Mouse (Mus musculus) embryonic facial prominence, embryonic 14.5 days (tissue): ENCODE results near the gene Rad51b. TPM values are rescaled to one million over a fixed set of nuclear protein-coding genes. Genes with fewer than 3 reads are reported as not detected.

Source experiments
- ATAC-seq: fragments of 200-750 bp; cut with Nextera tagmentation; 2 replicates; pipeline ENCODE4 v1.8.0; 2017; ENCODE audit warnings: low read depth, moderate number of reproducible peaks, moderate TSS enrichment
- DNase-seq: peaks from one replicate; pipeline ENCODE4 v3.0.0-alpha.2; 2015; ENCODE audit warnings: low spot score
- H3K27ac ChIP-seq: fragments of 300-500 bp; sonication (generic); replicated peaks from 2 replicates; pipeline ENCODE4 v1.5.1; 2014; ENCODE audit warnings: low read depth, mild to moderate bottlenecking, low read length, moderate library complexity
- H3K27me3 ChIP-seq: fragments of 300-500 bp; sonication (generic); replicated peaks from 2 replicates; pipeline ENCODE4 v1.6.1; 2014; ENCODE audit warnings: low read length; ENCODE audit not compliant: control insufficient read depth, insufficient read depth
- H3K36me3 ChIP-seq: fragments of 300-500 bp; sonication (generic); 2 replicates; pipeline ENCODE4 v1.6.1; 2014; ENCODE audit warnings: low read length, mixed read lengths; ENCODE audit not compliant: control insufficient read depth, insufficient read depth
- H3K4me1 ChIP-seq: fragments of 300-500 bp; sonication (generic); 2 replicates; pipeline ENCODE4 v1.6.1; 2014; ENCODE audit warnings: antibody characterized with exemption, low read length; ENCODE audit not compliant: control insufficient read depth, insufficient read depth
- H3K4me2 ChIP-seq: fragments of 300-500 bp; sonication (generic); 2 replicates; pipeline ENCODE4 v1.6.1; 2014; ENCODE audit warnings: low read depth, mild to moderate bottlenecking, low read length, moderate library complexity, mixed read lengths
- H3K4me3 ChIP-seq: fragments of 300-500 bp; sonication (generic); 2 replicates; pipeline ENCODE4 v1.5.1; 2014; ENCODE audit warnings: low read depth, mild to moderate bottlenecking, low read length
- H3K9ac ChIP-seq: fragments of 300-500 bp; sonication (generic); 2 replicates; pipeline ENCODE4 v1.6.1; 2014; ENCODE audit warnings: low read depth, mild to moderate bottlenecking, low read length, moderate library complexity, mixed read lengths
- H3K9me3 ChIP-seq: fragments of 300-500 bp; sonication (generic); 2 replicates; pipeline ENCODE4 v1.6.1; 2016; ENCODE audit warnings: low read length; ENCODE audit not compliant: control insufficient read depth
- WGBS: fragments of 180-500 bp; shearing (Covaris S2); extraction: QIAGEN DNeasy Blood & Tissue Kit; methylation state at CpG from one replicate; pipeline ENCODE4 v1.1.7; 2014; 5-methylcytosine and 5-hydroxymethylcytosine counted together
- polyA plus RNA-seq: library from polyadenylated mRNA; unstranded; fragments of >200 nt; fragmentation: Nextera tagmentation; extraction: Ambion mirVana; gene quantifications from 2 replicates; pipeline ENCODE4 v1.2.1, GENCODE M21; 2014

The Rad51b gene
- polyA plus RNA-seq, 1 experiment from 2014 or later = 5.1 TPM

DNA sequence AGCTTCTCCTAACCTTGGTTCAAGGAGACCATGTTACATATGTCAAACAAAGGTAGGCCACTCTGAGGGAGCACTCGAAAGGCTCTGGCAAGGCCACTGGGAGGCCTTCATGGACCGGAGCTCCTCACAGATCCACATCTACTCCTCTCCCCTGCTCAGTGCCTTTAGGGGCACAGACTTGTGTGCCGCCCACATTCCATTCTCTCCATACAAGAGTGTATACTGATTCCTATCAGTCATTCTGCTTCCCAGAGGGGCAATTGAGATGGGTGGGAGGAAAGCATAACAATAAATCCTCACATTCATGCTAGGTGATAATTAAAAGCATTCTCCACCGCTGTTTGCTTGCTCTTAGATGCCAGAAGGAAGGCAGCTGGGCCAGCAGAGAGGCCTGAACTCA is 458.5 kb downstream of the Rad51b start:
- Histone ChIP-seq H3K4me1 (peaks cover 30% of the 10 kb centered on the region), H3K9ac (no peak overlapping the region), H3K27ac (peak overlapping the region; percentile 36; the same call in 1 of the 2 replicates), H3K4me3 (no peak overlapping the region), H3K36me3 (no peaks in the 10 kb centered on the region), H3K27me3 (no peaks in the 10 kb centered on the region), H3K9me3 (no peaks in the 10 kb centered on the region), H3K4me2 (no peak overlapping the region)
- DNase-seq (peak; percentile 56), ATAC-seq (no peak)
- 49% methylated on average over 4 of the region's 4 CpGs for WGBS

DNA sequence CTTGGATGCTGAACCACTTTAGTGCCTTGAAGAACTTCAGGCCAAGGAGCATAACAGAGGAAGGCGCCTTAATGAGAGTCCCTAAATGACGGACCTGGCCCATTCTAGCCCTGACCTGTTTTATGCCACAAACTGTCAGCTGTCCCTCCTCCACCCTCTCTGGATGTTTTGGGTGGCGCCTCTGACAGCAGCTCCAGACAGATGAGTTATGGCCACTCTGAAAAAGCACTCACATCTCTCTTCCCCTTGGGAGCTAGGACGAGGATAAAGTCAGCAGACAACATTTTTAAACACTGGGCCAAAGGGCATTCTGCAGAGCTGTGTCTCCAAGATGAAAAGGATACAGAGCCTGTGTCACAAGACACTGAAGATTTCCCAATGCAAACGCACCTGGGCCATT is 459.3 kb downstream of the Rad51b start:
- Histone ChIP-seq H3K9me3 (no peaks in the 10 kb centered on the region), H3K4me3 (no peak overlapping the region), H3K27ac (0 out of 2 replicates have a peak overlapping the region, but pooled peaks have one; percentile 49), H3K4me1 (peaks cover 30% of the 10 kb centered on the region), H3K9ac (no peak overlapping the region), H3K4me2 (no peak overlapping the region), H3K36me3 (no peaks in the 10 kb centered on the region), H3K27me3 (no peaks in the 10 kb centered on the region)
- DNase-seq (no peak), ATAC-seq (no peak)
- 67% methylated on average over 5 of the region's 5 CpGs for WGBS

DNA sequence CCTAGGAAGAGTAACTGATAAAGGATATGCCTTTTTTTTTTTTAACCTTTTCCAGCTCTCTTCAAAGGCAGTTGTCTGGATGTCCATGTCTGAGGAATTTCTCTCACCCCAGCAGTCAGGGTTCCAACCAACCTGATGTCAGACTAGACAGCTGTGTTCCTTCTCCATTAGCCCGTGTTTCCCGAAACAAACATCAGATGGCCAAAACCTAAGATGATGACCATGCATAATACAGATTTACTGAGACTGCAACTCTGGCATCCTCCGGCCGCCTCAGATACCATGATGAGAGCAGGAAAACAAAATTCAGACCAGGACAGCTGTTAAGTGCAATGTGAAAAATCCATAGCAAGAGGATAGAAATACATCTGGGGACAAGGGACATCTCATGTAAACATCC is 460.7 kb downstream of the Rad51b start:
- peaks cover 17% of the 10 kb centered on the region for H3K4me1 ChIP-seq
- peak; percentile 57 for DNase-seq

DNA sequence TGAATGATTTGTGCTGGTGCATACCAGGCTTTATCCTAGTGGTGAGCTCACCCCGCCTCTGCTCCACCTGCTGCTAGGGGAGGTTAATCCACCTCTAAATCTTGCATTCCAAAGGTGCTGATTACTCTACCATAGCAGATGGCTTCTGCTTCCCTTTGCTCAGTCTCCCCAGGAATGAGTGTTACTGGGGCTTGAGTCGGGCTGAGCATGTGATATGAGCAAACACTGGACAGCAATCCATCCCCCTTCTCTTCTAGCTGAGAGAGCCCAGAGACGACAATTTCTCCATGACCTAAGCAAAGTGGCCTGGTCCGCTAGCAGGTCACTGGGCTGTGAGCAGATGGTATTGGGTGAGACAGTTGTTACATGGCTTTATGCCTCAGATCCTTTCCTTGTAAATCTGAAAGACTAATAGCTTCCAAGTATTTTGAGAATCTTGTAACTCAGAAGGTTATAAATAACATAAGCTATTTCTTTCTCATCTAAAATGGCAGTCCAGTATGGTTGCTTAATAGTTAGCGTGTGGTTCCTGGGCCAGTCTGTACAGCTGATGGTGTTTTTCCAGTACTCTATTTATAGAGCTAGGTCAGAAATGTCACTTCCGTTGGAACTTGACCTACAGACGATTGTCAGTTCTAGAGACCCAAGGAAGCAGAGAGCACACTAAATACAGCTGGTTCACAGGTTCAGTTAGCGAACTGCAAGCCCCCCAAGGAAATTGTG is 462.3 kb downstream of the Rad51b start:
- H3K9ac ChIP-seq = no peak overlapping the region
- peaks cover 17% of the 10 kb centered on the region for H3K4me1 ChIP-seq
- no peaks in the 10 kb centered on the region for H3K36me3 ChIP-seq
- ATAC-seq (peak; percentile 66), DNase-seq (peak; percentile 72)
- 61% methylated on average over 8 of the region's 8 CpGs for WGBS
- no peak overlapping the region for H3K4me3 ChIP-seq
- no peak overlapping the region for H3K27ac ChIP-seq
- H3K9me3 ChIP-seq = no peaks in the 10 kb centered on the region
- H3K4me2 ChIP-seq = no peak overlapping the region
- H3K27me3 ChIP-seq = no peaks in the 10 kb centered on the region

More for the DNA sequence above, 460.7 kb downstream of the Rad51b start:
- Histone ChIP-seq H3K4me3 (no peak overlapping the region), H3K36me3 (no peaks in the 10 kb centered on the region), H3K9ac (no peak overlapping the region), H3K27me3 (no peaks in the 10 kb centered on the region), H3K9me3 (no peaks in the 10 kb centered on the region), H3K4me2 (no peak overlapping the region), H3K27ac (peak overlapping the region; percentile 17; the same call in 1 of the 2 replicates)
- no peak for ATAC-seq
- WGBS = 61% methylated on average over 4 of the region's 4 CpGs

DNA sequence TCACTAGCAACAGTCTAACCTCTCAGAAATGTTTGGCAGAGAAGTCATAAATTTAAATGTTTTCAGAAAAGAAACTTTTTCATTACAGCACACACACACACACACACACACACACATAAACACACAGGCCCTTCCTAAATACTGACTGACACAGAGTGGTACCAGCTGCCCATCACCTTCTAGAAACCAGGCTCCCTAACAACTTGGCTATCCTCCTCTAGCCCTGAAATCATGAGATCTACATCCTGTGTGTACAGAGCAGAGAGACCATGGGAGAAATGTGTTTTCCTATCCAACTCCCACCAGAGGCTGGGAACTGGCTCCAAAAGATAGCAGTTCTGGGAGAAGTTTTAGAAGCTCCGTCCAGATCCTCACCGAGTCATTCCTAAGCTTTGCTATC is 464.1 kb downstream of the Rad51b start:
- Histone ChIP-seq H3K4me1 (peaks cover 11% of the 10 kb centered on the region; the same call in 1 of the 2 replicates), H3K4me3 (no peak overlapping the region), H3K4me2 (no peak overlapping the region), H3K9ac (no peak overlapping the region), H3K36me3 (no peaks in the 10 kb centered on the region), H3K9me3 (no peaks in the 10 kb centered on the region), H3K27me3 (no peaks in the 10 kb centered on the region), H3K27ac (no peak overlapping the region)
- ATAC-seq = no peak
- no peak for DNase-seq
- 86% methylated on average over 2 of the region's 2 CpGs for WGBS

DNA sequence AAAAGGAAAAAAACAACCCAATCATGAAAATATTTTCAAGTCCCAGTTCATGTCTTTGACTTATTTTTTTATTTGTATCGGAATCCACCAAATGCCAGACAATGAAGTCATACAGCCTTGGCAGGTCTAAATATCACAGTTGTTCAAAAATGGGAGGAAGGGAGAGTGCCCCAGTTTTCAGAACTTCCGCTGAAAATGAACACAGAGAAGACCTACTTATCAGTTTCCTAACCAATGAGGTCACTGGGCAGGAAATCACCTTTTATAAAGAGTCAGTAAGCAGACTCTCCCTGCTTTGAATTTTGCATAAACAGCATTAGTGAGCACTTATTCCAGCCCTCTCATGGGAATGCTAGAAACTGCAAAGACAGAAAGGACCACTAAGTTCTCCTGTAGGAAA is 465.0 kb downstream of the Rad51b start:
- Histone ChIP-seq H3K9me3 (no peaks in the 10 kb centered on the region), H3K27ac (no peak overlapping the region), H3K4me1 (peaks cover 11% of the 10 kb centered on the region; the same call in 1 of the 2 replicates), H3K36me3 (no peaks in the 10 kb centered on the region), H3K4me2 (no peak overlapping the region), H3K4me3 (no peak overlapping the region), H3K9ac (no peak overlapping the region), H3K27me3 (no peaks in the 10 kb centered on the region)
- no peak for DNase-seq
- ATAC-seq = no peak
- WGBS = 62% methylated on average over 2 of the region's 2 CpGs

DNA sequence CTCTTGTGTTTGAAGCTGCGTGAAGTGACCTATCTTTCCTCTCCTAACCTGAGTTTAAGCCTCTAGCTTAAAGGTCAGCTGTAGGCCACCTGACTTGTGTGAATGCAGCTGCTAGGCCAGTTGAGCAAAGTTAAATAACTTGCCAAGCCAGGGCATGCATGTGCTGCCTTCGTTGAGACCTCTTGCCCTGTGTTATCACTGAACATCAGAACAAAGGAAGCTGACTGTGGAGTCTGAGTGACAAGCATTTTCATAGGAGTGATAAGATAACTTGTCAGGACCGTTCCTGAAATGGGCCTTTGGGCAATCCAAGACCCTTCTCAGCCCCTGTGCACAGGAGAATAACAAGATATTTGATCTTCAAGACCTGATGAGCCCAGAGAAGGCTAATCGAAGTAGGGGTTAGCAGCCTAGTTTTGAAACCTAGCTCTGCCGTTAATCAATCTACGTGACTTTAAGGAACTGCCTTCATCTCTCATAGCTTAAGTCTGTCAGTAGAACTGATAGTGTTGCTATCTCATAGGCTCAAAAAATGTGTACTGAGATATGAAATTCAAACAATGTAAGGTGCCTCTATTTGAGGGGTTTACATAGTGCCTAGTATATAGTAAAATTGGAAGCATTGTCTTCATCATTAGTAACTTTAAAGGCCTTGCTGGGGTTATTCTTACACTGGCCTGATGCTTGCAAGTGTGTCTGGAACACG is 465.6 kb downstream of the Rad51b start:
- Histone ChIP-seq H3K27me3 (no peaks in the 10 kb centered on the region), H3K4me1 (peaks cover 11% of the 10 kb centered on the region; the same call in 1 of the 2 replicates), H3K36me3 (no peaks in the 10 kb centered on the region), H3K27ac (no peak overlapping the region), H3K9me3 (no peaks in the 10 kb centered on the region), H3K4me3 (no peak overlapping the region), H3K4me2 (no peak overlapping the region), H3K9ac (no peak overlapping the region)
- 62% methylated on average over 7 of the region's 7 CpGs for WGBS
- DNase-seq (no peak), ATAC-seq (no peak)

DNA sequence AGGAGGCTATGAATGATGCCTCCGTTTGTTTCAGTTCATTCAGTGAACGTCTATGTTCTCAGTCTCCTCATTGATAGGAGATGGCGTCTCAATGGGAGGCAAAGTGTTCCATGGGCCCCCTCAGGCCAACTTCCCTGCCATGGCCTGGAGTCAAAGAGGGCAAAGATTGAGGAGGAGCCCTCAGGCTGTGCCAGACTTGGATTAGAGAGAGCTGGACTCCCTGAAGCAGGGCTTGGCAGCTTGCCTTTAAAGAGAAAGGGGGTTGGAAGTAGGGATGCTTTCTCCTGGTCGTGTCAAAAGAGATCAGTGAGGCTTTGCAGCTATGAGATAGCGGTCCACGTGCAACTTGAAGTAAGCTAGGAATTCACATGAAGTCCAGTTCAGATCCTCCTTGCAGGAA is 469.0 kb downstream of the Rad51b start:
- Histone ChIP-seq H3K27ac (no peak overlapping the region), H3K4me1 (peaks cover 2% of the 10 kb centered on the region; the same call in 1 of the 2 replicates), H3K4me2 (no peak overlapping the region), H3K27me3 (no peaks in the 10 kb centered on the region), H3K9ac (no peak overlapping the region), H3K36me3 (no peaks in the 10 kb centered on the region), H3K4me3 (no peak overlapping the region), H3K9me3 (no peaks in the 10 kb centered on the region)
- WGBS = 81% methylated on average over 6 of the region's 6 CpGs
- no peak for DNase-seq
- ATAC-seq = no peak
